Mouse (Mus musculus): ENCODE measurements around the gene Hspbap1. TPM values are rescaled to one million over a fixed set of nuclear protein-coding genes. Genes with fewer than 3 reads are reported as not detected.

Hspbap1 gene
- polyA plus RNA-seq, 1 experiment from 2014 or later = 7.6 TPM

DNA sequence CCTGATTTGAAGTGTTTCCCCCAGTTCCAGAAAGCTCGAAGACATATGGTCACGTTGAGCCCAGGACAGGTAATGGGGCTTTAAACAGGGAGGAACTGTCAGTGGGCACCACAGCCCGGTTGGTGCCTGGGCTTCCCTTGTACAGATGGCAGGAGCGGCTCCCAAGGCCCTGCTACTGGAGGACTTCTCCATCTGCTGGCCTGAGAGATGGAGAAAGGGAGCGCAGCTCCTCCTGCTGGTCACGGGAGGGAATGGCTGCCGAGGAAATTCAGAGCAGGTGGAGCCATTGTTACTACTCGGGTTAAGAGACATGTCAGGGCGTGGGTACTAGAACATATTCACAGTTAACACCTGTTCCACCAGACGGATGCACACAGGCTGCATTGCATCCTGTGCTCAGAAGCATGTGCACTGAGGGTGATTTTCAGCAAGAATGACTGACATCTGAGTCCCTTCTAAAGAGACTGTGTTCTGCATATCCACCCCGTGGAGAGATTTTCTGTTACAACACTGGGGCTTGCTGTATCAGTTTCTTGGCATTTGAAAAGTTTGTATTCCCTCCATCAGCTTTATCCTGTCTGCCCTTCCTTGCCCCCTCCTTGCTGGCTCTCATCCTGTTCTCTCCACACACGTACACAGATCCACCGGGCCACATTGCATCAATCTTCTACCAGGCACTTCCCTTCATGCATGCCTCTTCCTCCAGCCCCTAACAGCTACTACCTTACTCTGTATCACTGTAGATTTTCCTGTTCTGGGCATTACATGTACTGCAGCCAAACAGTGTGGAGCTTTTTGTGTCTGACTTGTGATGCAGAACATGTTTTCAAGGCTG, 47.3 kb downstream of the Hspbap1 start:
- no peak overlapping the region for H3K27ac ChIP-seq (ENCODE audit: low read depth)
- TF ChIP-seq CTCF (IDR thresholded peaks at IDR 0.05; ENCODE audit: low read depth) = peak; percentile 100
- no peak for TF ChIP-seq EP300 (IDR thresholded peaks at IDR 0.05; ENCODE audit: low read depth)
- peaks cover 62% of the 10 kb centered on the region for H3K36me3 ChIP-seq (replicated peaks; ENCODE audit: insufficient read depth, low read length)
- no peaks in the 10 kb centered on the region for H3K9me3 ChIP-seq (ENCODE audit: low read length)
- H3K4me2 ChIP-seq (ENCODE audit: low read depth, low read length) = no peak overlapping the region
- no peak overlapping the region for H3K9ac ChIP-seq (replicated peaks)
- no peaks in the 10 kb centered on the region for H3K4me1 ChIP-seq (ENCODE audit: insufficient read depth)
- ATAC-seq (peak; percentile 74), DNase-seq (peak; percentile 88)
- 31% methylated on average over 13 of the region's 13 CpGs for WGBS (ENCODE audit: insufficient replicate concordance)
- no peak overlapping the region for H3K4me3 ChIP-seq (ENCODE audit: low read depth, low read length)
- no peaks in the 10 kb centered on the region for H3K27me3 ChIP-seq (ENCODE audit: insufficient read depth, low read length)

DNA sequence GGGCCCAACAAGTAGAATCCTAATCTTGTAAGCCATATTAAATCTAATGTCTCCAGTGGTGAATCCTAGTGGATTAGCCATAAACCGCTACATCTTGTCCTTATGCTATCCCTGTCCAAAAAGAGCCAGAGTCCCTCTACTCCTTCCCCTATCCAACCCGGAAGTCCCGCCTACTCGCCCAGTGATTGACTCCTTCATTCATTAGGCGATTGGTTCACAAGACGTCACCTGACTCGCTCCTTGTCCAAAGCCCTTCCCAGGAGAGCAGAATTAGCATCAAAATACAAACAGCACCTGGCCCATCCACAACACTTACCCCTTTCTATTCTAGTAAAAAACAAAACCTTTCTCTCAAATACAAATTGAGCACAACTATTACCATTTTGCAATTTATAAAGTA, 59.8 kb downstream of the Hspbap1 start:
- Histone ChIP-seq H3K27ac (ENCODE audit: low read depth) (no peak overlapping the region), H3K27me3 (ENCODE audit: insufficient read depth, low read length) (no peaks in the 10 kb centered on the region), H3K36me3 (replicated peaks; ENCODE audit: insufficient read depth, low read length) (peaks cover 39% of the 10 kb centered on the region), H3K4me3 (ENCODE audit: low read depth, low read length) (no peak overlapping the region), H3K4me1 (ENCODE audit: insufficient read depth) (no peaks in the 10 kb centered on the region), H3K4me2 (ENCODE audit: low read depth, low read length) (no peak overlapping the region), H3K9me3 (ENCODE audit: low read length) (no peaks in the 10 kb centered on the region), H3K9ac (replicated peaks) (no peak overlapping the region)
- ATAC-seq (no peak), DNase-seq (no peak)
- TF ChIP-seq CTCF (IDR thresholded peaks at IDR 0.05; ENCODE audit: low read depth) = no peak
- 58% methylated on average over 7 of the region's 7 CpGs for WGBS (ENCODE audit: insufficient replicate concordance)

DNA sequence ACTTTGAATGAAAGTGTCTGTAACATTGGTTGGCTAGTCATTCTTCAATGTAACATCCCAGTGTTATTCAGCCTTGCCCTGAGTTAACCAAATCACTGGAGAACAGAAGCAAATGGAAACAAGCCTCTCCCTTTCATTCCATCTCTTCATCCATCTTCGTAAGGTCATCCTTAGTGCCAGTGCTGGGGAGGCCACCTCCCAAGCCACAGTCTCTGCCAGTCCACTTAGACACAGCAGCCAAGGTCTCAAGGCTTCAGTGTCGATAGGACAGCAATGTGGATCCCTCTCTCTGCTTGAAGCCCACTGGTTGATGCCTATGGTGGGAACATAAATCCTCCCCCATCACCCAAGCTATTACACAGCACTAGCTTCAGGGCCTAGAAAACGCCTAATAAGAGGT, 62.8 kb downstream of the Hspbap1 start:
- no peak for TF ChIP-seq CTCF (IDR thresholded peaks at IDR 0.05; ENCODE audit: low read depth)
- TF ChIP-seq EP300 (IDR thresholded peaks at IDR 0.05; ENCODE audit: low read depth) = no peak
- no peak overlapping the region for H3K9ac ChIP-seq (replicated peaks)
- DNase-seq (no peak), ATAC-seq (no peak)
- H3K9me3 ChIP-seq (ENCODE audit: low read length) = no peaks in the 10 kb centered on the region
- H3K4me2 ChIP-seq (ENCODE audit: low read depth, low read length) = no peak overlapping the region
- no peaks in the 10 kb centered on the region for H3K4me1 ChIP-seq (ENCODE audit: insufficient read depth)
- no peaks in the 10 kb centered on the region for H3K27me3 ChIP-seq (ENCODE audit: insufficient read depth, low read length)
- peaks cover 37% of the 10 kb centered on the region for H3K36me3 ChIP-seq (replicated peaks; ENCODE audit: insufficient read depth, low read length)
- no peak overlapping the region for H3K4me3 ChIP-seq (ENCODE audit: low read depth, low read length)
- 72% methylated on average over 3 of the region's 3 CpGs for WGBS (ENCODE audit: insufficient replicate concordance)
- no peak overlapping the region for H3K27ac ChIP-seq (ENCODE audit: low read depth)

DNA sequence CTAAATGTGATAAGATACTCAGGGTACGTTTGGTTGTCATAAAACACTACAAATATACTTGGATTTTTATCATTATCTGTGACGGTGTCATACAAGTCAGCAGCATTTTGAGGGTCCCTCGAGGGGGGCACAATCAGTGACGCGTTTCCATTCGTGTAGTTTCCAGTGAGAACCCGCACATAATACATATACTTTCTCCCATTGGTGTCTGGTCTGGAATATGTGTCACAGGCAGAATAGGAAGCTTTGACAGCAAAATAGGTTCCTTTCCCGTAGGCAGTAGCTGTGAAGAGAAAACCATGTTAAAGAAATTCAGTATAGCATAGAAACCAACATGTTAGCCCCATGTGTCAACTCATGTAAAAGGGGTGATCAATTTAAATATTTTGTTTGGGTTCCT, 64.5 kb downstream of the Hspbap1 start:
- no peak overlapping the region for H3K27ac ChIP-seq (ENCODE audit: low read depth)
- WGBS (ENCODE audit: insufficient replicate concordance) = 90% methylated on average over 8 of the region's 8 CpGs
- no peak overlapping the region for H3K4me2 ChIP-seq (ENCODE audit: low read depth, low read length)
- H3K4me1 ChIP-seq (ENCODE audit: insufficient read depth) = no peaks in the 10 kb centered on the region
- H3K4me3 ChIP-seq (ENCODE audit: low read depth, low read length) = no peak overlapping the region
- H3K9ac ChIP-seq (replicated peaks) = no peak overlapping the region
- TF ChIP-seq CTCF (IDR thresholded peaks at IDR 0.05; ENCODE audit: low read depth) = no peak
- TF ChIP-seq EP300 (IDR thresholded peaks at IDR 0.05; ENCODE audit: low read depth) = no peak
- DNase-seq = no peak
- H3K27me3 ChIP-seq (ENCODE audit: insufficient read depth, low read length) = no peaks in the 10 kb centered on the region
- H3K36me3 ChIP-seq (replicated peaks; ENCODE audit: insufficient read depth, low read length) = peaks cover 40% of the 10 kb centered on the region
- H3K9me3 ChIP-seq (ENCODE audit: low read length) = no peaks in the 10 kb centered on the region
- ATAC-seq = no peak

DNA sequence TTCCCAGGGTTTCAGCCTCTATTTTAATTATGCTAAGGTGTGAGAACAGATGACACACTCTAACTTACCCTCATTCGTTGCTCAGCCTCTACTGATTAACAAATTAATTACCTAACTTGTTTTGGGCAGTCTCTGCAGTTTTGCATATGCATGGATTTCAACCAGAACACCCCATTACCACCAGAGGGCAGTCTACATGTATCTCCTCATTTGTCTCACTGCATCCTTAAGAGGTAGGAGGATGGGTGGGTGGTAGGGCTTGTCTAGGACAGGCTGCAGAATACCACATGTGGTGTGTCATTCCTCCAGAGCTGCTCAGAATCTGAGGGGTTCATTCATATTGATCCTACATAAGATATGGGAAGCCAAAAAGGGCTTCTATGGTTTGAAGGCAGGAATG, 69.5 kb downstream of the Hspbap1 start:
- ATAC-seq (no peak), DNase-seq (no peak)
- Histone ChIP-seq H3K9me3 (ENCODE audit: low read length) (no peaks in the 10 kb centered on the region), H3K9ac (replicated peaks) (no peak overlapping the region), H3K27me3 (ENCODE audit: insufficient read depth, low read length) (no peaks in the 10 kb centered on the region), H3K4me2 (ENCODE audit: low read depth, low read length) (no peak overlapping the region), H3K4me3 (ENCODE audit: low read depth, low read length) (no peak overlapping the region), H3K27ac (ENCODE audit: low read depth) (no peak overlapping the region), H3K4me1 (ENCODE audit: insufficient read depth) (no peaks in the 10 kb centered on the region), H3K36me3 (replicated peaks; ENCODE audit: insufficient read depth, low read length) (peaks cover 54% of the 10 kb centered on the region)
- 21% methylated on average over 1 of the region's 1 CpGs for WGBS (ENCODE audit: insufficient replicate concordance)
- no peak for TF ChIP-seq EP300 (IDR thresholded peaks at IDR 0.05; ENCODE audit: low read depth)
- peak; percentile 77 for TF ChIP-seq CTCF (IDR thresholded peaks at IDR 0.05; ENCODE audit: low read depth)

DNA sequence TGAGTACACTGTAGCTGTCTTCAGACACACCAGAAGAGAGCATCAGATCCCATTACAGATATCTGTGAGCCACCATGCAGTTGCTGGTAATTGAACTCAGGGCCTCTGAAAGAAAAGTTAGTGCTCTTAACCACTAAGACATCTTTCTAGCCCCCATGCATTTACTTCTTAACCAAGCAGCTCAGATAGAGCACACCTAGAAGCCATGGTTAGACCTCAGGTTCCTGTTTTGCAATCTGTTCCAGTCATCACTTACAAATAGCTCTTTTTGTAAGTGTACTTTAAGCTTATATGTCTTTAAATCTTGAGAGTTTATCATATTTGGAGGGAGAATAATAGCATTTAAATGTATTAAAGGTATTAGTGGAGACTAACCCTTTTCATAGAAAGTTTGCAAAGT, 77.0 kb downstream of the Hspbap1 start:
- Histone ChIP-seq H3K27me3 (ENCODE audit: insufficient read depth, low read length) (no peaks in the 10 kb centered on the region), H3K4me1 (ENCODE audit: insufficient read depth) (no peaks in the 10 kb centered on the region), H3K36me3 (replicated peaks; ENCODE audit: insufficient read depth, low read length) (peaks cover 35% of the 10 kb centered on the region), H3K4me3 (ENCODE audit: low read depth, low read length) (no peak overlapping the region), H3K27ac (ENCODE audit: low read depth) (no peak overlapping the region), H3K9me3 (ENCODE audit: low read length) (no peaks in the 10 kb centered on the region), H3K9ac (replicated peaks) (no peak overlapping the region), H3K4me2 (ENCODE audit: low read depth, low read length) (no peak overlapping the region)
- ATAC-seq (no peak), DNase-seq (no peak)
- no peak for TF ChIP-seq EP300 (IDR thresholded peaks at IDR 0.05; ENCODE audit: low read depth)
- TF ChIP-seq CTCF (IDR thresholded peaks at IDR 0.05; ENCODE audit: low read depth) = no peak
